Mouse (Mus musculus) Patski (cell line): ENCODE results near the gene Spock2. TPM values are rescaled to one million over a fixed set of nuclear protein-coding genes. Genes with fewer than 3 reads are reported as not detected.
"Not testable (repeated sequence)": the region's sequence is repeated elsewhere in the genome, so short reads cannot be mapped to it uniquely, and the experiment has no call there.

Experiments used
- ATAC-seq: fragments of 100-300 bp; one replicate; pipeline ENCODE4 v1.8.0; 2021
- CTCF ChIA-PET: fragments of 350-600 bp; sonication (Branson Sonifier 250); formaldehyde crosslinking; loops from one replicate; lab custom pipeline; 2022; ENCODE audit warnings: inconsistent platforms; lab: Charles Lee
- POLR2A ChIA-PET: fragments of 350-600 bp; sonication (Branson Sonifier 250); formaldehyde crosslinking; loops from one replicate; lab custom pipeline; 2022; ENCODE audit warnings: antibody characterized with exemption, inconsistent platforms; lab: Charles Lee
- DNase-seq: peaks from one replicate; pipeline ENCODE4 v3.0.0-alpha.2; 2011; ENCODE audit warnings: low read depth, low spot score
- H3K27me3 ChIP-seq: fragments of 371-371 bp; one replicate; pipeline ENCODE4 v1.5.1; 2021
- CTCF ChIP-seq: fragments of 100-300 bp; IDR thresholded peaks from one replicate; pipeline ENCODE4 v1.5.1; 2021
- in situ Hi-C: fragments of 300-500 bp; cut with MboI; formaldehyde crosslinking; loops from 3 replicates; pipeline ENCODE4 v1.11.1; 2018; ENCODE audit warnings: low pct_unique_long_range_greater_than_20kb, mixed read lengths
- polyA plus RNA-seq: library from polyadenylated mRNA; unstranded; gene quantifications from one replicate; pipeline ENCODE4 v1.2.3, GENCODE M21; 2021

The Spock2 gene
- polyA plus RNA-seq, 1 experiment from 2014 or later: 0.08 TPM

DNA sequence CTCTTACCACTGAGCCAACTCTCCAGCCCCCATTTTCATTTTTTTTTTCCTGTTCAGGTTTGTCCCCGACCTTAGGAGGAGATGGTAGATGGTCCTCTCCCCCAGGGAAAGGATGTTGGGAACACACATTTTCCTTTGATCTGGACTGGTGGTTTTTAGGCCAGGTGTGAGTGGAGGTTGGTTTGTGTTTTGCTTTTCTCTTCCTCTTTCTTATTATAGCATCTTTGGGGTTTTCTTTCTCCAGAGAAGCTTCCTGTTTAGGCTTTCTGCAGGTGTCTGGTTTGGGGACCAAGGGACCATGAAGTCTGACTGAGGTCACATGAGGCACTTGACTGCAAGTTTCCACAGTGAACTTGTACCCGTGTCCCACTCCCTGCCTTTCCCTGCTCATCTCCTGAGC, 62.3 kb downstream of the Spock2 start:
- ChIA-PET CTCF (no interaction called here), POLR2A (no interaction called here)
- TF ChIP-seq CTCF: no peak
- in situ Hi-C loops: no loop called here
- no peaks in the 10 kb centered on the region for H3K27me3 ChIP-seq
- ATAC-seq (no peak), DNase-seq (no peak)

GRCm38 (mm10) chr10:60168960-60169359, 62.9 kb downstream of the Spock2 start:
- no peaks in the 10 kb centered on the region for H3K27me3 ChIP-seq
- ATAC-seq (no peak), DNase-seq (no peak)
- no peak for TF ChIP-seq CTCF
- ChIA-PET POLR2A (no interaction called here), CTCF (no interaction called here)
- in situ Hi-C loops: no loop called here

DNA sequence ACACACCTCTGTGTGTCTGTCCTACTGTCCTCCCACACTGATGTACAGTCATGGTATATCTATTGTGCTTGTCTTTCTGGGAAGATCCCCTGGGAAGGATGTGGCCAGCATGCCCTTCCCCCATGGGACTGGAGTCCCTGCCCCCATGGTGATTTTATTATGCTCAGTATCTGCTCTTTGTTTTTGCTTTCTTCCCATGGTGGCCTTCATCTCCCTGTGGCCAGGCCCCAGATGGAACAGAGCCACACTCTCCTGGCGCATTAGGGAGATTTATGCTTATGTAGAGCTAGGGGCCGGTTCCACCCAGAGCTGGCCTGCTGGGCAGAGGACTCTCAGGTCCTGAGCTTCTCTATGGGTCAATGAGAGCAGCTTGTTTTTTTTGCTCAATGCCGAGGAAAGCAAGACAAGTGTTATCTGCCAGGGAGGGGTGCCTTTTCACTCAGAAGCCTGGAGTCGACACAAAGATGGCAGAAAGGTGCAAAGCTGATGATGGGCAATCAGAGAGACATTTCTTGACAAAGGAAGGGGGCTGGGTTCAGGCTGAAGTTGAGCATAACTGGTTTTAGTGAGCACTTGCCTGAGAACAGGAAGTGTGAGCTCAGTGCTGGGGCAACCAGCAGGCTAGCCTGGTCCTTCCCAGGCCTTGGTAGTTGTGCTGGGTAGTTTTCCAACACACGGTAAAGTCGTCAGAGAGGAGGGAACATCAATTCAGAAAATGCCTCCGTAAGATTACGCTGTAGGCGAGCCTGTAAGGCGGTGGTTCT, 64.5 kb downstream of the Spock2 start:
- ChIA-PET CTCF (interaction anchor here (1.4 kb wide), 1 partner anchor 66 kb away, joined by 3 read pairs; no protein-coding TSS in a partner anchor), POLR2A (no interaction called here)
- in situ Hi-C loops: no loop called here
- TF ChIP-seq CTCF: no peak
- H3K27me3 ChIP-seq: no peaks in the 10 kb centered on the region
- DNase-seq: no peak
- no peak for ATAC-seq

DNA sequence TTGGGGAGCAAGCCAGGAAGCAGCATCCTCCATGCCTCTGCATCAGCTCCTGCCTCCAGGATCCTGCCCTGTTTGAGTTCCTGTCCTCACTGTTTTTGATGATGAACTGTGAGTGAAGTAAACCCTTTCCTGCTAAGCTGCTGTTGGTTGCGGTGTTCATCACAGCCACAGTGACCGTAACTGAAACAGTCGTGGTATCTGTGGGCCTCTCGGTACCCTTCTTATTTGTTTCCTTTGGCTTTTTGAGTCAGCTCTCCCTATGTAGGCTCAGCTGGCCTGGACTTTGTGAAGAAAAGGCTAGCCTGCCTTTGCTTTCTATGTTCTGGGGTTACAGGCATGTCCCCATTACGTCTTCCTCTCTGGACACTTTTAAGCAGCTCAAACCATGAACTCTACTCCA, 65.3 kb downstream of the Spock2 start:
- POLR2A ChIA-PET: no interaction called here
- ATAC-seq (no peak), DNase-seq (no peak)
- CTCF ChIA-PET: interaction anchor here (1.3 to 1.5 kb wide), 3 partner anchors 20 to 65 kb away, joined by 3 read pairs; no protein-coding TSS in a partner anchor
- TF ChIP-seq CTCF: no peak
- in situ Hi-C loops: no loop called here
- no peaks in the 10 kb centered on the region for H3K27me3 ChIP-seq

GRCm38 (mm10) chr10:60172306-60172705, 66.3 kb downstream of the Spock2 start:
- no peak for ATAC-seq
- no peaks in the 10 kb centered on the region for H3K27me3 ChIP-seq
- no peak for DNase-seq
- in situ Hi-C loops: no loop called here
- ChIA-PET CTCF (interaction anchor here (1.3 to 1.5 kb wide), 3 partner anchors 19 to 73 kb away, joined by 3 to 5 read pairs (median 3); no protein-coding TSS in a partner anchor), POLR2A (no interaction called here)
- TF ChIP-seq CTCF: no peak

DNA sequence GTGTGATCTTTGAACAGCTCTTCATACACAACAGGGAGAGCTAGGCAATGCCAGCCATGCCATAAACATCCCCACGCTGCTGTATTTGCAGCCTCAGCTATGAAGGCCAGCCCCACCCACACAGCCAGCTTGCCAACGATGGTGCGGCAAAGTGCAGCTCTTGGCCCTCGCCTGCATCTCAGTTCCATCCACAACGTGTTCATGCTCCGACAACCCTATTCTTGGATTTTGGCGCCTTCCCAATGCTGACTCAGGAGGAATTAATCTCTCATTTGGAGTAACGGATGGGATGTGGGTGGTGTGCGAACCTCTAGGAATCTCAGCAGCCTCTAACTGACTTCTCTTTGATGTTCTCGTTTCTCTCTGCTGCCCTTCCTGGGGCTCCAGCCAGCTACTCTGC, 67.0 kb downstream of the Spock2 start:
- no peaks in the 10 kb centered on the region for H3K27me3 ChIP-seq
- ATAC-seq: no peak
- in situ Hi-C loops: no loop called here
- TF ChIP-seq CTCF: no peak
- ChIA-PET CTCF (interaction anchor here (1.3 to 1.5 kb wide), 2 partner anchors 24 to 72 kb away, joined by 3 to 5 read pairs; no protein-coding TSS in a partner anchor), POLR2A (no interaction called here)
- DNase-seq: no peak

GRCm38 (mm10) chr10:60174506-60174905, 68.5 kb downstream of the Spock2 start:
- H3K27me3 ChIP-seq: no peaks in the 10 kb centered on the region
- ATAC-seq: no peak
- POLR2A ChIA-PET: no interaction called here
- CTCF ChIA-PET: interaction anchor here (1.0 kb wide), 1 partner anchor 10 kb away, joined by 3 read pairs; no protein-coding TSS in a partner anchor
- in situ Hi-C loops: no loop called here
- DNase-seq: no peak
- TF ChIP-seq CTCF: no peak

GRCm38 (mm10) chr10:60175306-60175705, 69.3 kb downstream of the Spock2 start:
- CTCF ChIA-PET, DNase-seq, ATAC-seq, POLR2A ChIA-PET, H3K27me3 ChIP-seq, in situ Hi-C loops: not testable (repeated sequence)

Other genes with a start within 250 kb of the Spock2 start
- gene Dnajb12, start 226.7 kb upstream of the Spock2 start, polyA plus RNA-seq: 54.0 TPM
- gene Ddit4, start 154.4 kb upstream of the Spock2 start, polyA plus RNA-seq: 63.9 TPM
- 34.4 TPM for gene Ascc1, start 103.4 kb upstream of the Spock2 start, polyA plus RNA-seq
- 67.8 TPM for gene Anapc16, start 103.1 kb upstream of the Spock2 start, polyA plus RNA-seq
- 3.0 TPM for gene Chst3, start 113.0 kb downstream of the Spock2 start, polyA plus RNA-seq
- gene Psap, start 171.4 kb downstream of the Spock2 start, polyA plus RNA-seq: 1,741 TPM
- 2.7 TPM for gene Vsir, start 240.6 kb downstream of the Spock2 start, polyA plus RNA-seq